Mouse (Mus musculus) liver, embryonic 14.5 days (tissue): Measurements from ENCODE around the gene Coro7. TPM values are rescaled to one million over a fixed set of nuclear protein-coding genes. Genes with fewer than 3 reads are reported as not detected.
"Not testable (repeated sequence)": the region's sequence is repeated elsewhere in the genome, so short reads cannot be mapped to it uniquely, and the experiment has no call there.

Experiments used
- ATAC-seq: fragments of 200-750 bp; cut with Nextera tagmentation; 2 replicates; pipeline ENCODE4 v1.8.0; 2017; ENCODE audit warnings: moderate number of reproducible peaks, mild to moderate bottlenecking, moderate library complexity; ENCODE audit not compliant: insufficient read depth
- DNase-seq, 3 experiments: peaks; one replicate each; pipeline ENCODE4 v3.0.0-alpha.2; 2012 to 2013; ENCODE audit warnings: low read depth in 3 of 3, low spot score in 3 of 3
- H3K27ac ChIP-seq: fragments of 300-500 bp; sonication (generic); 2 replicates; pipeline ENCODE4 v1.5.1; 2014; ENCODE audit warnings: moderate library complexity, mild to moderate bottlenecking, control low read depth, inconsistent platforms
- H3K27me3 ChIP-seq: fragments of 300-500 bp; sonication (generic); 2 replicates; pipeline ENCODE4 v1.6.1; 2014; ENCODE audit warnings: mild to moderate bottlenecking, low read length, moderate library complexity; ENCODE audit not compliant: control insufficient read depth, insufficient read depth
- H3K36me3 ChIP-seq: fragments of 300-500 bp; sonication (generic); replicated peaks from 2 replicates; pipeline ENCODE4 v1.6.1; 2014; ENCODE audit warnings: low read depth; ENCODE audit not compliant: control insufficient read depth, insufficient read depth
- H3K4me1 ChIP-seq, 2 experiments: fragments of 200-500 bp in 1 of 2; fragments of 300-500 bp in 1 of 2; sonication (generic) in 1 of 2; replicated peaks; 2 replicates each; pipeline ENCODE4 v1.6.1; 2012 to 2014; ENCODE audit warnings: antibody characterized with exemption in 1 of 2, inconsistent platforms in 1 of 2, low read length in 1 of 2; ENCODE audit not compliant: control insufficient read depth in 2 of 2, insufficient read depth in 2 of 2
- H3K4me2 ChIP-seq: fragments of 300-500 bp; sonication (generic); 2 replicates; pipeline ENCODE4 v1.6.1; 2014; ENCODE audit warnings: low read depth, mild to moderate bottlenecking, control low read depth, moderate library complexity
- H3K4me3 ChIP-seq, 2 experiments: fragments of 200-500 bp in 1 of 2; fragments of 300-500 bp in 1 of 2; sonication (generic) in 1 of 2; 2 replicates each; pipeline ENCODE4 v1.5.1; 2012 to 2014; ENCODE audit warnings: low read depth in 2 of 2, low read length in 2 of 2, mild to moderate bottlenecking in 2 of 2, control low read depth in 1 of 2, inconsistent platforms in 1 of 2, moderate library complexity in 1 of 2; ENCODE audit not compliant: insufficient read depth in 1 of 2
- H3K9ac ChIP-seq: fragments of 300-500 bp; sonication (generic); replicated peaks from 2 replicates; pipeline ENCODE4 v1.6.1; 2014; ENCODE audit warnings: mild to moderate bottlenecking, control low read depth, moderate library complexity
- H3K9me3 ChIP-seq: fragments of 300-500 bp; sonication (generic); 2 replicates; pipeline ENCODE4 v1.6.1; 2016; ENCODE audit warnings: low read length, mixed read lengths; ENCODE audit not compliant: control insufficient read depth
- CTCF ChIP-seq: IDR thresholded peaks from 2 replicates; pipeline ENCODE4 v1.5.1; 2016; ENCODE audit warnings: antibody characterized with exemption, low read depth, control low read depth
- EP300 ChIP-seq: IDR thresholded peaks from 2 replicates; pipeline ENCODE4 v1.6.1; 2016; ENCODE audit warnings: antibody characterized with exemption, low read depth
- WGBS: fragments of 180-500 bp; shearing (Covaris S2); extraction: QIAGEN DNeasy Blood & Tissue Kit; methylation state at CpG from one replicate; pipeline ENCODE4 v1.1.7; 2014; ENCODE audit not compliant: insufficient replicate concordance; 5-methylcytosine and 5-hydroxymethylcytosine counted together
- polyA plus RNA-seq, 2 experiments: library from polyadenylated mRNA; depleted of rRNA in 1 of 2; stranded (reverse) in 1 of 2; unstranded in 1 of 2; fragments of >200 nt; fragmentation: Nextera tagmentation in 1 of 2; extraction: Ambion mirVana in 1 of 2; gene quantifications; 2 replicates each; pipeline versions ENCODE4 v1.2.1 to v1.2.3; 2012 to 2014

Coro7 gene
- polyA plus RNA-seq, 2 experiments = 5.1 to 10.4 TPM

- DNase-seq = peak in 2 of 3 experiments; percentile 39 to 49
- Histone ChIP-seq H3K9me3 (no peaks in the 10 kb centered on the region), H3K4me3 (peak overlapping the region; percentile 84 to 92), H3K27ac (peak overlapping the region; percentile 70), H3K27me3 (no peaks in the 10 kb centered on the region), H3K4me1 (peaks cover 21 to 29% of the 10 kb centered on the region in 2 experiments), H3K36me3 (peaks cover 7% of the 10 kb centered on the region), H3K9ac (peak overlapping the region; percentile 59), H3K4me2 (peak overlapping the region; percentile 88)
- 10% methylated on average over 9 of the region's 9 CpGs for WGBS
- peak; percentile 25; the same call in 1 of the 2 replicates for ATAC-seq
- TF ChIP-seq CTCF (no peak), EP300 (peak; percentile 61; the same call in 1 of the 2 replicates)
Measured at GRCm38 (mm10) chr16:4683193-4683580, 3.6 kb upstream of the Coro7 start.

GRCm38 (mm10) chr16:4682628-4683179, 3.1 kb upstream of the Coro7 start:
- peak in 1 of 3 experiments; percentile 24 for DNase-seq
- H3K4me1 ChIP-seq = peaks cover 25 to 34% of the 10 kb centered on the region in 2 experiments
- peaks cover 4% of the 10 kb centered on the region for H3K36me3 ChIP-seq
- TF ChIP-seq CTCF (no peak), EP300 (no peak)
- peak overlapping the region; percentile 59 for H3K9ac ChIP-seq
- peak overlapping the region; percentile 84 to 92; a peak in 3 of 4 replicates for H3K4me3 ChIP-seq
- no peaks in the 10 kb centered on the region for H3K9me3 ChIP-seq
- ATAC-seq = no peak
- no peaks in the 10 kb centered on the region for H3K27me3 ChIP-seq
- H3K4me2 ChIP-seq = peak overlapping the region; percentile 88
- peak overlapping the region; percentile 70 for H3K27ac ChIP-seq
- WGBS = 39% methylated on average over 4 of the region's 4 CpGs

- peaks cover 26 to 33% of the 10 kb centered on the region in 2 experiments for H3K4me1 ChIP-seq
- H3K4me2 ChIP-seq, ATAC-seq, H3K27me3 ChIP-seq, H3K9me3 ChIP-seq, H3K27ac ChIP-seq, DNase-seq, H3K4me3 ChIP-seq, H3K36me3 ChIP-seq, H3K9ac ChIP-seq: not testable (repeated sequence)
- 72% methylated on average over 3 of the region's 3 CpGs for WGBS
Measured at GRCm38 (mm10) chr16:4680922-4681455, 1.4 kb upstream of the Coro7 start.

- Histone ChIP-seq H3K9me3 (no peaks in the 10 kb centered on the region), H3K27me3 (no peaks in the 10 kb centered on the region), H3K9ac (peak overlapping the region; percentile 13; the same call in 1 of the 2 replicates), H3K4me1 (peaks cover 16 to 22% of the 10 kb centered on the region in 2 experiments), H3K4me2 (peak overlapping the region; percentile 94), H3K27ac (no peak overlapping the region), H3K36me3 (peaks cover 4% of the 10 kb centered on the region; the same call in 1 of the 2 replicates), H3K4me3 (peak overlapping the region; percentile 4 to 73; a peak in 2 of 4 replicates)
- TF ChIP-seq EP300 = no peak
- TF ChIP-seq CTCF = no peak
- no peak for DNase-seq
- 64% methylated on average over 5 of the region's 5 CpGs for WGBS
- ATAC-seq = no peak
Measured at GRCm38 (mm10) chr16:4678080-4678479, 1.5 kb downstream of the Coro7 start.

GRCm38 (mm10) chr16:4676836-4677235, 2.7 kb downstream of the Coro7 start:
- Histone ChIP-seq H3K27ac (no peak overlapping the region), H3K4me2 (no peak overlapping the region), H3K4me3 (no peak overlapping the region), H3K4me1 (peaks cover 10 to 13% of the 10 kb centered on the region in 2 experiments), H3K9me3 (no peaks in the 10 kb centered on the region), H3K36me3 (peaks cover 4% of the 10 kb centered on the region), H3K9ac (no peak overlapping the region), H3K27me3 (no peaks in the 10 kb centered on the region)
- DNase-seq (no peak), ATAC-seq (no peak)
- TF ChIP-seq CTCF (no peak), EP300 (no peak)
- 88% methylated on average over 5 of the region's 5 CpGs for WGBS
